Mouse (Mus musculus) hindbrain, embryonic 16.5 days (tissue): ENCODE data around the gene Rabl6. TPM values are rescaled to one million over a fixed set of nuclear protein-coding genes. Genes with fewer than 3 reads are reported as not detected.

Experiments used
- ATAC-seq: fragments of 200-750 bp; cut with Nextera tagmentation; 2 replicates; pipeline ENCODE4 v1.8.0; 2017; ENCODE audit warnings: moderate TSS enrichment, moderate library complexity
- H3K27ac ChIP-seq: fragments of 300-500 bp; sonication (generic); 2 replicates; pipeline ENCODE4 v1.5.1; 2014; ENCODE audit warnings: low read depth, mild to moderate bottlenecking, control low read depth, low read length, moderate library complexity
- H3K27me3 ChIP-seq: fragments of 300-500 bp; sonication (generic); replicated peaks from 2 replicates; pipeline ENCODE4 v1.6.1; 2014; ENCODE audit warnings: low read length; ENCODE audit not compliant: control insufficient read depth, insufficient read depth
- H3K36me3 ChIP-seq: fragments of 300-500 bp; sonication (generic); 2 replicates; pipeline ENCODE4 v1.6.1; 2014; ENCODE audit warnings: mild to moderate bottlenecking, low read length, moderate library complexity, mixed read lengths; ENCODE audit not compliant: control insufficient read depth, insufficient read depth
- H3K4me1 ChIP-seq: fragments of 300-500 bp; sonication (generic); 2 replicates; pipeline ENCODE4 v1.6.1; 2014; ENCODE audit warnings: low read depth, low read length; ENCODE audit not compliant: control insufficient read depth, insufficient read depth
- H3K4me2 ChIP-seq: fragments of 300-500 bp; sonication (generic); 2 replicates; pipeline ENCODE4 v1.6.1; 2014; ENCODE audit warnings: mild to moderate bottlenecking, low read length, control low read depth, moderate library complexity
- H3K4me3 ChIP-seq: fragments of 300-500 bp; sonication (generic); 2 replicates; pipeline ENCODE4 v1.5.1; 2014; ENCODE audit warnings: mild to moderate bottlenecking, low read length, control low read depth, moderate library complexity
- H3K9ac ChIP-seq: fragments of 300-500 bp; sonication (generic); 2 replicates; pipeline ENCODE4 v1.6.1; 2014; ENCODE audit warnings: low read depth, mild to moderate bottlenecking, control low read depth, low read length, moderate library complexity
- H3K9me3 ChIP-seq: fragments of 300-500 bp; sonication (generic); 2 replicates; pipeline ENCODE4 v1.6.1; 2014; ENCODE audit warnings: mild to moderate bottlenecking, low read length, moderate library complexity; ENCODE audit not compliant: control insufficient read depth
- WGBS: fragments of 180-500 bp; shearing (Covaris S2); extraction: QIAGEN DNeasy Blood & Tissue Kit; methylation state at CpG from one replicate; pipeline ENCODE4 v1.1.7; 2014; 5-methylcytosine and 5-hydroxymethylcytosine counted together
- polyA plus RNA-seq: library from polyadenylated mRNA; unstranded; fragments of >200 nt; fragmentation: Nextera tagmentation; extraction: Ambion mirVana; gene quantifications from 2 replicates; pipeline ENCODE4 v1.2.1, GENCODE M21; 2015

The Rabl6 gene
- polyA plus RNA-seq, 1 experiment from 2014 or later, result 65.3 TPM

DNA sequence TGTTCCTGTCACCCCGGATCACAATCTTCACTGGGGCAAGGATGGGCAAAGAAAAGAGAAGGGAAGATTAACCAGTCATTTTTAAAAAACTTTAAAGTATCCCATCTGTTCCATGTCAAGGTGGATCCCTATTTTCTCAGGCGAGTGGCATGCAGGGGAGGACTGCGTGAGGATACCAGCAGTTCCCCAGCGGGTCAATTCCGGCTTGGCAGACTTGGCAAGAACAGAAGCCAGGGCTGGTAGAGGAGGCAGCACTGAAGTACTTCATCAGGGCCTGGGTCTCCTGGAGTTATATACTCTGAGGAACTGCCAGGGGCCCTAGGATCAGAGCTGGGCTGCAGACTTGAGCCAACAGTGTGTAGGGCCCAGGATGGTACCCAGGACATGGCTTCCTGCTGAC lies 5.8 kb downstream of the Rabl6 start:
- peaks cover 16% of the 10 kb centered on the region for H3K4me1 ChIP-seq
- H3K36me3 ChIP-seq, result peaks cover 35% of the 10 kb centered on the region
- no peak for ATAC-seq
- H3K27ac ChIP-seq, result no peak overlapping the region
- H3K9ac ChIP-seq, result no peak overlapping the region
- no peak overlapping the region for H3K4me3 ChIP-seq
- H3K27me3 ChIP-seq, result no peaks in the 10 kb centered on the region
- no peak overlapping the region for H3K4me2 ChIP-seq
- H3K9me3 ChIP-seq, result no peaks in the 10 kb centered on the region
- WGBS, result 91% methylated on average over 5 of the region's 5 CpGs

GRCm38 (mm10) chr2:25600037-25600436 lies 8.3 kb downstream of the Rabl6 start:
- H3K4me3 ChIP-seq, result no peak overlapping the region
- 86% methylated on average over 2 of the region's 2 CpGs for WGBS
- H3K27ac ChIP-seq, result no peak overlapping the region
- no peaks in the 10 kb centered on the region for H3K9me3 ChIP-seq
- no peak overlapping the region for H3K4me2 ChIP-seq
- ATAC-seq, result no peak
- no peaks in the 10 kb centered on the region for H3K27me3 ChIP-seq
- H3K4me1 ChIP-seq, result no peaks in the 10 kb centered on the region
- peaks cover 58% of the 10 kb centered on the region for H3K36me3 ChIP-seq
- no peak overlapping the region for H3K9ac ChIP-seq

DNA sequence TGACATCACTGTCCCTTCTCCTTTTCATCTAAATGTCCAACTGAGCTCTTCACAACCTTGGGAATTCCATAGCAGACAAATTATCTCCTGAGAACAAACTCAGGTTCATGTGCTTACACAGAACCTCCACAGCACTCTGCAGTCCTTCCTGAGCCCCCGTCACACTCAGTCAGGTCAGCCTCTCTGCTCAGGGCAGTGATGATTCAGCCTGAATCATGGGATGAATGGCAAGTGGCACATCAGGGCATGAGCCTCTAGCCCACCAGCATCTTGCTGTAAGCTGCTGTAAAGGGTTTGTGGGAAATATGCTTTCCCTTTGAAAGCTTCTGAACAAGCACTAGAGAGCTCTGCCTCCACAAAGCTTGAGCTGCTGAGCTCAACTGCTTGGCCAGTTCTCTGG lies 9.6 kb downstream of the Rabl6 start:
- Histone ChIP-seq H3K9ac (no peak overlapping the region), H3K4me2 (no peak overlapping the region), H3K9me3 (no peaks in the 10 kb centered on the region), H3K27me3 (no peaks in the 10 kb centered on the region), H3K4me3 (no peak overlapping the region), H3K4me1 (no peaks in the 10 kb centered on the region), H3K36me3 (peaks cover 60% of the 10 kb centered on the region), H3K27ac (no peak overlapping the region)
- WGBS, result 100% methylated on average over 1 of the region's 1 CpGs
- no peak for ATAC-seq

DNA sequence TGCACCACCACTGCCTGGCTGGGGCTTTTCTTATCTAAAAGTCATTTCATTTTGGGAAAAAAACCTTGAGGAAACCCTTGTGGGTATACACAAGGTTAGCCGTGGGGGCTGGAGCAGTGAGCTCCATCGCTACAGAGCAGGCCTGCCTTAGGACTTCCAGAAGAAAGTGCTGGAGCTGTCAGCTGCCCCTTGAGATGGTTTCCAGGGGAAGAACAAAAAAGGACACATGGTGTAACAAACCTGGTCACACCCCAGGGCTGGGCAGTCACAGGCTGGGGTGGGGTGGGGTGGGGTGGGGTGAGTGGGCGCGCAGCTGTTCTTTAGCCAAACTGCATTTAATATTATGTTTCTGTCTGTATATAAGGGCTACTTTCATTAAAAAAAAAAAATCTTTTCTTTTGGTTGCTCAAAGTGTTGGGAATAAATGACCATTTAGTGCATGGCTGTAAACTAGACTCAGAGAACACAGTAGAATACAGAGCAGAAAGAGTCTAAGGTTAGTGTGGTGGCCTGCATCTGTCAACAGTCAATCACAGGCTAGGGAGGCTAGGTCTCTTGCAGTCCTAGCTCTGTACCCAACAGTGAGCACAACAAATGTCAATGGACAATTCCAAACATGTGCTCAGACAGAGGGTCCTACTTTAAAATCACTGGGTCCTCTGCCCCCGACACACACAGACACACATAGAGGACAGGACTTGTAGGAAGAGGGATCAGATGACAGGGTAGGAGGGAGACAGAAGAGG lies 11.4 kb downstream of the Rabl6 start:
- no peak overlapping the region for H3K4me3 ChIP-seq
- H3K9me3 ChIP-seq, result no peaks in the 10 kb centered on the region
- no peak overlapping the region for H3K9ac ChIP-seq
- H3K27ac ChIP-seq, result no peak overlapping the region
- peaks cover 70% of the 10 kb centered on the region for H3K36me3 ChIP-seq
- no peaks in the 10 kb centered on the region for H3K27me3 ChIP-seq
- ATAC-seq, result no peak
- WGBS, result 95% methylated on average over 5 of the region's 5 CpGs
- H3K4me2 ChIP-seq, result no peak overlapping the region
- no peaks in the 10 kb centered on the region for H3K4me1 ChIP-seq

- no peaks in the 10 kb centered on the region for H3K9me3 ChIP-seq
- H3K4me2 ChIP-seq, result no peak overlapping the region
- ATAC-seq, result no peak
- H3K27ac ChIP-seq, result no peak overlapping the region
- H3K36me3 ChIP-seq, result peaks cover 41% of the 10 kb centered on the region
- H3K4me1 ChIP-seq, result no peaks in the 10 kb centered on the region
- 90% methylated on average over 2 of the region's 2 CpGs for WGBS
- H3K4me3 ChIP-seq, result no peak overlapping the region
- no peaks in the 10 kb centered on the region for H3K27me3 ChIP-seq
- H3K9ac ChIP-seq, result no peak overlapping the region
Observed at GRCm38 (mm10) chr2:25591863-25592262, 16.5 kb downstream of the Rabl6 start.

GRCm38 (mm10) chr2:25588227-25588907 lies 20.0 kb downstream of the Rabl6 start:
- Histone ChIP-seq H3K9ac (no peak overlapping the region), H3K4me3 (no peak overlapping the region), H3K9me3 (no peaks in the 10 kb centered on the region), H3K27ac (no peak overlapping the region), H3K27me3 (no peaks in the 10 kb centered on the region), H3K4me2 (no peak overlapping the region), H3K36me3 (peaks cover 33% of the 10 kb centered on the region), H3K4me1 (no peaks in the 10 kb centered on the region)
- ATAC-seq, result no peak
- WGBS, result 97% methylated on average over 8 of the region's 8 CpGs

- H3K36me3 ChIP-seq, result peaks cover 30% of the 10 kb centered on the region
- H3K9me3 ChIP-seq, result no peaks in the 10 kb centered on the region
- H3K27me3 ChIP-seq, result no peaks in the 10 kb centered on the region
- no peak overlapping the region for H3K4me2 ChIP-seq
- no peak overlapping the region for H3K4me3 ChIP-seq
- 94% methylated on average over 8 of the region's 8 CpGs for WGBS
- ATAC-seq, result no peak
- peaks cover 6% of the 10 kb centered on the region for H3K4me1 ChIP-seq
- H3K9ac ChIP-seq, result no peak overlapping the region
- no peak overlapping the region for H3K27ac ChIP-seq
Observed at GRCm38 (mm10) chr2:25587290-25587689, 21.0 kb downstream of the Rabl6 start.

DNA sequence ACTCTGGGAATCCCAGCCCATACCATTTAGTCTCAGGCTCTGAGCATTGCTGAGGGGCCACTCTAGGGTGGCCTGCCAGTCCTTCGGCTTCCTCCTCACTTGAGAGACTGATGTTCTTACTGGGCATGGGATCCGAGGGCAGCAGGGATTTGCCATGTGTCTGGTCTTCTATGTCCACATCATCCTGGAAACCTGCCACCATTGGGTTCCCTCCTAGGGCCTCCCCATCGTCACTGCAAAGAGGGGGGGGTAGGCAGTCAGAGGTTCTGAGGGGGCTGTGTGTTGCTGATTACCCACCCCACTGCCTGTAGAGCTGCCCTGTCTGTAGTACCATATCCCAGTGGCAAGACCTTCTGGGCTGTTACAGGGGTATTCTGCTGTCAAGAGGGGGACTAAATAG lies 22.7 kb downstream of the Rabl6 start:
- Histone ChIP-seq H3K4me2 (no peak overlapping the region), H3K4me1 (peaks cover 20% of the 10 kb centered on the region), H3K27ac (no peak overlapping the region), H3K27me3 (peaks cover 3% of the 10 kb centered on the region), H3K9ac (no peak overlapping the region), H3K36me3 (peaks cover 20% of the 10 kb centered on the region), H3K9me3 (no peaks in the 10 kb centered on the region), H3K4me3 (no peak overlapping the region)
- WGBS, result 88% methylated on average over 3 of the region's 3 CpGs
- no peak for ATAC-seq

GRCm38 (mm10) chr2:25584856-25585255 lies 23.5 kb downstream of the Rabl6 start:
- no peak overlapping the region for H3K4me3 ChIP-seq
- peaks cover 10% of the 10 kb centered on the region for H3K27me3 ChIP-seq
- ATAC-seq, result no peak
- peaks cover 28% of the 10 kb centered on the region for H3K4me1 ChIP-seq
- peaks cover 20% of the 10 kb centered on the region for H3K36me3 ChIP-seq
- WGBS, result 86% methylated on average over 4 of the region's 4 CpGs
- H3K9ac ChIP-seq, result no peak overlapping the region
- H3K9me3 ChIP-seq, result no peaks in the 10 kb centered on the region
- H3K4me2 ChIP-seq, result no peak overlapping the region
- no peak overlapping the region for H3K27ac ChIP-seq
